Mouse (Mus musculus): ENCODE measurements around the gene Olfr651. TPM values are rescaled to one million over a fixed set of nuclear protein-coding genes. Genes with fewer than 3 reads are reported as not detected.

The Olfr651 gene
- polyA plus RNA-seq, 1 experiment from 2014 or later = not detected

DNA sequence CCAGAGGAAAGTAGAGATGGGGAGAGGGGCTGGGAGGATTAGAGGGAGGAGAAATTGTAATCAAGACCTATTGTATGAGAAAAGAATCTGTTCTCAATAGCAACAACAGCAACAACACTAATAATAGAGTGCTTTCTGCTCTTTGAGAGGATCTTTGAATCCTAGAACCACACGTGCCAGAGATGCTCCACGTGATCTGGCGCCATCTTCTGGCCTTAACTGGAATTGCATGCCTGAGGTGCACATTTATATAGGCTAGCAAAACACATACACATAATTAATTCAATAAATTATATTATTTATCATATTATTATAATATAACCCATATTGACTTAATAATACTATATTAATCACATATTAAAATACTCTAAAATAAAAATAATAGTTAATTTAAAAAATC lies 53.2 kb downstream of the Olfr651 start:
- Histone ChIP-seq H3K4me3 (no peak overlapping the region), H3K9ac (no peak overlapping the region), H3K27ac (no peak overlapping the region), H3K9me3 (no peaks in the 10 kb centered on the region), H3K4me2 (replicated peaks) (no peak overlapping the region), H3K4me1 (no peaks in the 10 kb centered on the region), H3K27me3 (replicated peaks) (no peaks in the 10 kb centered on the region), H3K36me3 (no peaks in the 10 kb centered on the region)
- no peak for ATAC-seq (ENCODE audit: low FRiP score, low read depth)
- 3% methylated on average over 3 of the region's 3 CpGs for WGBS

Other genes with a start within 250 kb of the Olfr651 start
- 2.7 and 2.9 TPM in 2 replicates for gene Trim12a, start 234.7 kb upstream of the Olfr651 start, polyA plus RNA-seq (2016; fragmentation: Nextera tagmentation; extraction: Ambion mirVana)
- not detected in 2 replicates for gene Trim34b, start 220.7 kb upstream of the Olfr651 start, polyA plus RNA-seq (2016; fragmentation: Nextera tagmentation; extraction: Ambion mirVana)
- 0.88 and 1.1 TPM in 2 replicates for gene Trim12c, start 196.8 kb upstream of the Olfr651 start, polyA plus RNA-seq (2016; fragmentation: Nextera tagmentation; extraction: Ambion mirVana)
- not detected in 2 replicates for gene Trim30b, start 180.2 kb upstream of the Olfr651 start, polyA plus RNA-seq (2016; fragmentation: Nextera tagmentation; extraction: Ambion mirVana)
- gene Trim30c, start 149.3 kb upstream of the Olfr651 start, polyA plus RNA-seq (2016; fragmentation: Nextera tagmentation; extraction: Ambion mirVana) = not detected in 2 replicates
- gene Trim30a, start 84.9 kb upstream of the Olfr651 start, polyA plus RNA-seq (2016; fragmentation: Nextera tagmentation; extraction: Ambion mirVana) = 0.77 and 0.89 TPM in 2 replicates
- gene Trim30d, start 42.3 kb upstream of the Olfr651 start, polyA plus RNA-seq (2016; fragmentation: Nextera tagmentation; extraction: Ambion mirVana) = 0.06 TPM in 1 of 2 replicates, not detected in the other
- gene Olfr652, start 10.8 kb downstream of the Olfr651 start, polyA plus RNA-seq (2016; fragmentation: Nextera tagmentation; extraction: Ambion mirVana) = not detected in 2 replicates
- not detected in 2 replicates for gene Olfr653, start 27.2 kb downstream of the Olfr651 start, polyA plus RNA-seq (2016; fragmentation: Nextera tagmentation; extraction: Ambion mirVana)
- gene Olfr654, start 36.9 kb downstream of the Olfr651 start, polyA plus RNA-seq (2016; fragmentation: Nextera tagmentation; extraction: Ambion mirVana) = not detected in 2 replicates
- not detected in 2 replicates for gene Olfr655, start 51.6 kb downstream of the Olfr651 start, polyA plus RNA-seq (2016; fragmentation: Nextera tagmentation; extraction: Ambion mirVana)
- gene Olfr656, start 63.8 kb downstream of the Olfr651 start, polyA plus RNA-seq (2016; fragmentation: Nextera tagmentation; extraction: Ambion mirVana) = not detected in 2 replicates
- not detected in 2 replicates for gene Olfr657, start 74.7 kb downstream of the Olfr651 start, polyA plus RNA-seq (2016; fragmentation: Nextera tagmentation; extraction: Ambion mirVana)
- gene Olfr658, start 97.2 kb downstream of the Olfr651 start, polyA plus RNA-seq (2016; fragmentation: Nextera tagmentation; extraction: Ambion mirVana) = 0.06 and 0.09 TPM in 2 replicates
- gene Olfr659, start 116.6 kb downstream of the Olfr651 start, polyA plus RNA-seq (2016; fragmentation: Nextera tagmentation; extraction: Ambion mirVana) = not detected in 2 replicates
- not detected in 2 replicates for gene Olfr661, start 136.4 kb downstream of the Olfr651 start, polyA plus RNA-seq (2016; fragmentation: Nextera tagmentation; extraction: Ambion mirVana)
- not detected in 2 replicates for gene Usp17le, start 227.3 kb downstream of the Olfr651 start, polyA plus RNA-seq (2016; fragmentation: Nextera tagmentation; extraction: Ambion mirVana)

Data from neural tube, embryonic 12.5 days (tissue).